Mouse (Mus musculus) thymus, adult 2 months (tissue): Measurements from ENCODE around the gene Dstn. TPM values are rescaled to one million over a fixed set of nuclear protein-coding genes. Genes with fewer than 3 reads are reported as not detected.

ENCODE experiments used
- DNase-seq: peaks from one replicate; pipeline ENCODE4 v3.0.0; 2021
- H3K27ac ChIP-seq: fragments of 200-500 bp; 2 replicates; pipeline ENCODE4 v1.5.1; 2012; ENCODE audit warnings: low read length, control low read depth; ENCODE audit not compliant: control insufficient read depth, insufficient read depth
- H3K27me3 ChIP-seq: fragments of 200-500 bp; 2 replicates; pipeline ENCODE4 v1.6.1; 2012; ENCODE audit warnings: mild to moderate bottlenecking, low read length, moderate library complexity, mixed read lengths; ENCODE audit not compliant: control insufficient read depth, insufficient read depth
- H3K36me3 ChIP-seq: fragments of 200-500 bp; 2 replicates; pipeline ENCODE4 v1.6.1; 2012; ENCODE audit warnings: mild to moderate bottlenecking, low read length, moderate library complexity; ENCODE audit not compliant: control insufficient read depth, insufficient read depth
- H3K4me1 ChIP-seq: fragments of 200-500 bp; replicated peaks from 2 replicates; pipeline ENCODE4 v1.6.1; 2012; ENCODE audit warnings: low read length; ENCODE audit not compliant: control insufficient read depth, insufficient read depth
- H3K4me3 ChIP-seq: fragments of 200-500 bp; 2 replicates; pipeline ENCODE4 v1.5.1; 2012; ENCODE audit warnings: mild to moderate bottlenecking, low read length, control low read depth, moderate library complexity; ENCODE audit not compliant: control insufficient read depth, insufficient read depth
- CTCF ChIP-seq: fragments of 200-500 bp; IDR thresholded peaks from 2 replicates; pipeline ENCODE4 v1.5.1; 2012; ENCODE audit warnings: mild to moderate bottlenecking, control low read depth, low read length, moderate library complexity, borderline replicate concordance; ENCODE audit not compliant: control insufficient read depth, poor library complexity, insufficient read depth; ENCODE audit errors: extremely low read depth
- POLR2A ChIP-seq: fragments of 200-500 bp; IDR thresholded peaks from 2 replicates; pipeline ENCODE4 v1.6.1; 2012; ENCODE audit warnings: mild to moderate bottlenecking, low read length, control low read depth, moderate library complexity; ENCODE audit not compliant: control insufficient read depth, poor library complexity, insufficient read depth; ENCODE audit errors: extremely low read depth
- WGBS: fragments of 180-500 bp; shearing (Covaris S2); methylation state at CpG from one replicate; pipeline ENCODE4 v1.1.7; 2018; 5-methylcytosine and 5-hydroxymethylcytosine counted together
- polyA plus RNA-seq: library from polyadenylated mRNA; depleted of rRNA; stranded (reverse); fragments of >200 nt; gene quantifications from 2 replicates; pipeline ENCODE4 v1.2.3, GENCODE M21; 2012

Dstn gene
- polyA plus RNA-seq, 1 experiment, result 15.6 TPM

DNA sequence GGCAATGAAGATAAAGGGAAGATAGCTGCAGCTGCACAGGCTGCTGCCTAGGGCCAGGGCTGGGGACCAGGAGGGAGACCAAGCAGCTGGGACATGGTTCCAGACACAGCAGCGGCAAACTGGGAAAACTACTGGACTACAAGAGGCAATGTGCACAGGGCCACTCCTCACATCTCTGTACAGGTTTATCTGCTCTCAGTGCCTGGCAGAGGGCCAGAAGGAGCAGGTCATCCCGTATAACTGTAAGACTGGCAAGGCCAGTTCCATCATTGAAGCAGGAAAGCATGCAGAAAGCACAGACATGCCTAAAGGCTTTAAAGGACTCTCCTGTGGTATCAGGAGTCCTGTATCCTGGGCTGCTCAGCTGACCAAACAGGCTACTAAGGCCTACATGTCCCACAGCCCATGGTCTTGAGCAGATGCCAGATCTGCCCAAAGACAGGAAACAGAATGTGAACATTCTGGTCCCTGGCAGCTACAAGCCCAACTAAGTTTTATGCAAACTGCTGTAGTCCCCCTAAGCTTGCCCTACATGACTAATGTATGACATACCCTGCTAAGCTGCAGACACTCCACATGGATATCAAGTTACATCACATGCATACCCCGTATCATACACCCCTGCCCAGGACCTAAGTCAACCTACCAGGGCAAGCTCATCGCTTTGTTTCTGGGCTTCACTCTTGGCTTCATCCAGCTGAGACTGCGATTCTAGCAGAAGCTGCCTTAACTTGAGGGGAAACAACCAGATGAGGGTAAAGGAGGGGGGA lies 36.6 kb downstream of the Dstn start:
- no peaks in the 10 kb centered on the region for H3K4me1 ChIP-seq
- no peak for TF ChIP-seq CTCF
- no peak for TF ChIP-seq POLR2A
- WGBS, result 91% methylated on average over 5 of the region's 5 CpGs
- no peak overlapping the region for H3K4me3 ChIP-seq
- no peak for DNase-seq
- H3K36me3 ChIP-seq, result peaks cover 25% of the 10 kb centered on the region
- no peaks in the 10 kb centered on the region for H3K27me3 ChIP-seq
- no peak overlapping the region for H3K27ac ChIP-seq

DNA sequence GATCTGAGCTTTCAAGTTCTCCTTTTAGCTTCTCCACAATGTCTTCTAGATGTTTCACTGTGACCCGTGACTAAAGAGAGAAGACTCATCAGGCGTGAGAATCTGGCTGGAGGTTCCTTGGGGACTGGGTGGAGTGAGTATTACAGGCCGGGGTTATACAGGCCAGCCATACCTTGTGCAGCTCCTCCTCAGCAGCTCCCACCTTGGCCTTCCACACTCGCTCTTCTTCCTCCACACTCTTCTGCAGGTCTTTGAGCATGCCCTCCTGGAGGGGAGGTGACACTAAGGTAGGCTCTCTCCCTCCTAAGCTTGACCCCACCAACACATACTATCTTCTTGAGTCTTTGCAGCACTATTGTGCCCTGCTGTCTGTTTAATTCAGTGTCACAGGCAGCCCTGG lies 38.8 kb downstream of the Dstn start:
- DNase-seq, result no peak
- TF ChIP-seq POLR2A, result no peak
- no peak for TF ChIP-seq CTCF
- Histone ChIP-seq H3K36me3 (peaks cover 22% of the 10 kb centered on the region), H3K27ac (no peak overlapping the region), H3K4me3 (no peak overlapping the region), H3K4me1 (no peaks in the 10 kb centered on the region), H3K27me3 (no peaks in the 10 kb centered on the region)
- WGBS, result 92% methylated on average over 4 of the region's 4 CpGs

DNA sequence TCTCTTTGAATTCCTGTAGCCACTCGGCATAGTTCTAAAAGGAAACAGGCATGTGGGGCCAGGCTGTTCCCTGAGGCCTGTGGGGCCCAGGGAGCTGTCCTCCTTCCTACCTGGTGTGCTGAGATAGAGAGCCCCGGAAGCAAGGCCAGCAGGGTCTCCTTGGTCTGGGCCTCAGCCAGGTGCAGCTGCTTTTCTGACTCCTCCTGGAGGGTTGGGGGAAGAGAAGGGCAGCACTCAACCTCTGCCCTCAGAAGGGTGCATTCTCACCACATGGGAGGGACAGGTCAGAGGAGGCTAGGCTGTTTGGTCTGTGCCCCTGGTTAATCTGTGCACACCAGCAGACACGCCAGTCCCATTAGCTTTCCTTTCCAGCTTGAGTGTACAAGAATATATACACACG lies 39.9 kb downstream of the Dstn start:
- no peaks in the 10 kb centered on the region for H3K4me1 ChIP-seq
- no peaks in the 10 kb centered on the region for H3K27me3 ChIP-seq
- no peak overlapping the region for H3K4me3 ChIP-seq
- WGBS, result 97% methylated on average over 4 of the region's 4 CpGs
- H3K27ac ChIP-seq, result no peak overlapping the region
- DNase-seq, result no peak
- peaks cover 16% of the 10 kb centered on the region for H3K36me3 ChIP-seq
- TF ChIP-seq POLR2A (no peak), CTCF (no peak)

DNA sequence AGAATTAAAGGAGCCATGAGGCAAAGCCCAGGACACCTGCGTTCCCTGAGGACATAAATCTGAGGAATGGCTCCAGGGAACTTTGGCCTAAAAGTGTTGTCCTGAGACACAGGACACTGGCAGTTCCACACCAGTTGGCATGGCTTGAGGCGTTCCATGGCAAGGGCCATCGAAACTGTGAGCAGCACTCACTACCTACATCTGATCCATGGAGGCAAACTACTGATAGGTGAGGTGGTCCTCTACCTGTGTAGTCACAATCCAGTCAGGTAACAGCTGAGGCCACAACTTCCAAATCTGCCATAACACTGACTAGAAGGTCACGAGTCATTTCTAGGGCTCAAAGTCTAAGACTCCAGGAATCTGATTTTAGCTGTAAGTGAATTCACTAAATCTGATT lies 40.6 kb downstream of the Dstn start:
- no peaks in the 10 kb centered on the region for H3K27me3 ChIP-seq
- peaks cover 14% of the 10 kb centered on the region for H3K36me3 ChIP-seq
- no peak overlapping the region for H3K27ac ChIP-seq
- DNase-seq, result no peak
- H3K4me1 ChIP-seq, result no peaks in the 10 kb centered on the region
- TF ChIP-seq POLR2A (no peak), CTCF (no peak)
- no peak overlapping the region for H3K4me3 ChIP-seq
- 98% methylated on average over 4 of the region's 4 CpGs for WGBS

DNA sequence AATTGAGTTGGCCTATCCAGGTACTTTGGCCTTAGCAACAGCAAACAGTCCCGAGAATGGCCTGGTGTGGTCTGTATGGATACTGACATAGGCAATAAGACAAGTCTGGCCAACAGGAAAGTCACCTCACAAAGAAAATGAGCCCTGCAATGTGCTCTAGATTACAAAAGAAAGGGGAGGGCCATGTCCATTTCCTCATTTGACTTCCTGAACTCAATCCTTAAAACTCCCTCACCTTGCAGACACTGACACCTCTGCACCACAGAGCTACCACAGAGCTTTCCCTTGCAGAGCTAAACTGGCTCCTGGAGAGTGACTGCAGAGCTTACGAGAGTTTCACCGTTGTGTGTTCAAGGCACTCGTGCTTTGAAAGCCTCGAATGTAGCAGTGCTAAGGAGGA lies 47.1 kb downstream of the Dstn start:
- Histone ChIP-seq H3K4me3 (no peak overlapping the region), H3K36me3 (peaks cover 36% of the 10 kb centered on the region), H3K27me3 (no peaks in the 10 kb centered on the region), H3K27ac (no peak overlapping the region), H3K4me1 (no peaks in the 10 kb centered on the region)
- no peak for TF ChIP-seq POLR2A
- no peak for TF ChIP-seq CTCF
- no peak for DNase-seq
- 91% methylated on average over 5 of the region's 5 CpGs for WGBS

DNA sequence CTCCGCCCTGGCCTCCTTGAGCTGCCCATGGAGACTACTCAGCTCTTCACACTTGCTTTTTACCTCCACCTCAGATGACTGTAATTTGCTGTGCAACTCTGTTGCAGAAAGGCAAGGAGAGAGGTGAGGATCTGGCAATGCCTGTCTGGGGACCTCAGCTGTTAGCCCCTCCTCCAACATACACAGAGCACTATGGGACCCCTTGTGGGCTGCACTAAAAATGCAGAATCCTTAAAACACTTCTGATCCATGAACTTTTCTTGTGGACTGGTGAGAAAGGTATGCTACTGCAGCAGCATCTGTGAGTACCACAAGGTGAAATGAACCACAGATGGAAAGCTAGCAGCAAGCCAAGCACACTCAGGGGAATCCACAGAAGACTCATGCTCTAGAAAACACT lies 48.2 kb downstream of the Dstn start:
- Histone ChIP-seq H3K4me3 (no peak overlapping the region), H3K4me1 (no peaks in the 10 kb centered on the region), H3K27ac (no peak overlapping the region), H3K27me3 (no peaks in the 10 kb centered on the region), H3K36me3 (peaks cover 32% of the 10 kb centered on the region)
- no peak for DNase-seq
- 91% methylated on average over 1 of the region's 1 CpGs for WGBS
- TF ChIP-seq CTCF, result no peak

DNA sequence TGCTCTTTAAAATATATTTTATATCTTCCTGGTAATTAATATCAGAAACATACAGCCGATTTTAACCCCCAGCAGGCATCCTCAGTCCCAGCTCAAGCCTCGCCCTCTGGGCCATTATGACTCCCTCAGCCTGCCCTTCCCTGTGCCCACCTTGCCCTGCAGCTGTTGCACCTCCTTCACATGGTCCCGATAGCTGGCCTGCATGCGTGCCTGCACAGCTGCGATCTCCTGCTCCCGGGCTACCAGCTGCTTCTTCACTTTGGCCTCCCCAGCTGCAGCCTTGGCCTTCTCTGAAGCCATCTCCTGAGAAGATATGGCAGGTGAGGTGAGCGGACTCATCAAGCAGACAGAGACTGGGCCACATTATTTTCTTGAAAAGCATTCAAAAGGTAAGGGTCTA lies 54.1 kb downstream of the Dstn start:
- Histone ChIP-seq H3K4me3 (no peak overlapping the region), H3K27ac (no peak overlapping the region), H3K4me1 (no peaks in the 10 kb centered on the region; the same call in 1 of the 2 replicates), H3K27me3 (no peaks in the 10 kb centered on the region), H3K36me3 (peaks cover 10% of the 10 kb centered on the region)
- no peak for DNase-seq
- 91% methylated on average over 7 of the region's 7 CpGs for WGBS
- no peak for TF ChIP-seq POLR2A
- no peak for TF ChIP-seq CTCF
